Mouse (Mus musculus): ENCODE measurements around the gene Btf3.

GRCm38 (mm10) chr13:98308004-98308403 lies 8.8 kb downstream of the Btf3 start:
- TF ChIP-seq CTCF (IDR thresholded peaks at IDR 0.05; ENCODE audit: low read depth, low read length), result no peak
- no peak for TF ChIP-seq POLR2A (IDR thresholded peaks at IDR 0.05; ENCODE audit: borderline replicate concordance, low read depth, low read length)

Measured in bone marrow macrophage, adult 2 months (primary cell).